Mouse (Mus musculus): ENCODE measurements around the gene Tspan5. TPM values are rescaled to one million over a fixed set of nuclear protein-coding genes. Genes with fewer than 3 reads are reported as not detected.

The Tspan5 gene
- total RNA-seq, 2 experiments from 2014 or later: 11.0 to 11.3 TPM

DNA sequence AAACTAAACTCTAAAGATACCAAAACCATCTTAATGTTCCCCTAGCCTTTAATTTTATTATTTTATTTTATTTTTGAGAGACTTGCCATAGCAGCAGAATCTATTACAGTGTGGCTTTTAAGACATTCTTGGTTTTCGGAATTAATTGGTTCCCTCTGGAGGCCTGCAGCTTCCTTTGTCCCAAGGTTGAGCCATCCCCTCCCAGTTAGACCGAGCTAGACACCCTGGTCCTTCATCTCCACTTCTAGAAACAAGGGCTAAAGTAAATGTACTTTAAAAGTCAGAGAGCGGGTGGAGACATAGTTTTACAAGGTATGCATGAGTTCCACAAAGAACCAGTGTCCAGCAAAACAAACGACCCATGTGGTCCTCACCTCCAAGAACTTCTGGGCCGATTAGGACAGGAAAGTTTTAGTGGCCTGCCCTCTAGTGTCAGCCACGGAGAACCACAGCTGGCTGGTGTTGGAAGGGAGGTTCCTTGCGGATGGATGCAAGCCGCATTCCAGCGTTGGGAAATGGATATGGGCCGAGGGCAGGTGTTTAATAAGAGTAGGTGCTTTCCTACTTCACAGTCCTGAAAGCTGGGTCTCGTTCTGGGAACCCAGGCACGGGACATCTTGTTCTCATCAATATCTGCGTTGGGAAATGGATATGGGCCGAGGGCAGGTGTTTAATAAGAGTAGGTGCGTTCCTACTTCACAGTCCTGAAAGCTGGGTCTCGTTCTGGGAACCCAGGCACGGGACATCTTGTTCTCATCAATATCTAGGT is 164.3 kb downstream of the Tspan5 start:
- peak; percentile 63 to 83 for DNase-seq
- intact Hi-C loops (cut with DNase I): loop anchor here (2.0 to 10.0 kb wide), 5 partner anchors 164 to 461 kb away; partner anchors contain the start of genes Adh5 and Tspan5

DNA sequence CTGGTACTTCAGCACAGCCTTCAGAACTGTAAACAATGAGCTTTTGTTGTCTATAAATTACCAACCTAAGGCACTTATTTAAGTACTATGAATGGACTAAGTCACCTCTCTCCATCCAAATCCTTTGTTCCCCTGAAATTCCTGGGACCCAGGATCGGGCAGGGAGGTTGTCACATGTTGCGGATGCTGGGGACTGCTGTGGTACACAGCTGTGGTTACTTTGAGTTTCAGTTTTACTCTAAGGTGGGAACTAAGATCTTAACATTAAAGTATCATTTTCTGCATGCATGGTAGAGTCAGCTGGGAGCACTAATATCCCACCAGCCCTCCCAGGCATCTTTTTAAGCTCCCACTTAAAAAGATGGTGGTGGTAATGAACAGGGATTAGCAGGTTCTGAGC is 167.3 kb downstream of the Tspan5 start:
- intact Hi-C loops (cut with DNase I): loop anchor here (5.0 to 10.0 kb wide), 4 partner anchors 167 to 465 kb away; partner anchors contain the start of genes Adh5 and Tspan5
- DNase-seq: no peak

DNA sequence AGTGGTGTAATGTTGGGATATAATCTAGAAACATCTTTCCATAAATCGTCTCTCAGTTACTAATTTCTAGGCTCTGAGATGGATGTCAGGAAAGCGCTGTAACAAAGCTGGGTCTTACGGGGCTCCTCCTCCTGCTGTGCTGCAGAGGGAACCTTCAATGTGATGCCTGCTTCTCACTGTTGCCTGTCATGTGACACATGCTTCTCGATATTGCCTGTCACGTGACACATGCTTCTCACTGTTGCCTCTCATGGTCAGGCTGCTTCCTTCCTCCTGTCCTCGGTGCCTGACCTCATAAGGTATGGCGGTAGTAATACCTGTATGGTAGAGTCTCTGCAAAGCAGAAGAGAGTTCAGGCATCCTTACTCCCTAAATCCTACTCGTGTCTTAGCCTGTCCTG is 170.5 kb downstream of the Tspan5 start:
- no peak for DNase-seq
- intact Hi-C loops (cut with DNase I): no loop called here

- intact Hi-C loops (cut with DNase I): no loop called here
- no peak for DNase-seq
These were observed 172.8 kb downstream of the Tspan5 start for GRCm38 (mm10) chr3:138914626-138915288.

DNA sequence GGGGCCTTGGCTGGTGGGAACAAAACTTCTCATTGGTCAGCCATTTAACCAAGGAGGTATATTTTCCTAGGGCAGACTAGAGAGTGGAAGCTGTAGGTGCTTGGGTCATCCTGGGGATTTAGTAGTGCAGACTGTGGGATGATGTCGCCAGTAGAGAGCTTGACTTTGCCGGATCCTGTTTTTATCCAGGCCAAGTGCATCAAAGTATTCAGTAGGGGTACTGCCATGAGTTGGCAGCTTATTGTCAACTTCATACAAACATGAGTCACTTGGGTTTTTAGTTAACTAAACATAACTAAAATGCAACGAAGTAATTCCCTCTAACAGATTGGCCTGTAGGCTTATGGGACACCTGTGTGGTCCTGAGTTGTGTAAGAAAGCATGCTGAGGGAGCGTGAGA is 174.6 kb downstream of the Tspan5 start:
- intact Hi-C loops (cut with DNase I): no loop called here
- DNase-seq: no peak

DNA sequence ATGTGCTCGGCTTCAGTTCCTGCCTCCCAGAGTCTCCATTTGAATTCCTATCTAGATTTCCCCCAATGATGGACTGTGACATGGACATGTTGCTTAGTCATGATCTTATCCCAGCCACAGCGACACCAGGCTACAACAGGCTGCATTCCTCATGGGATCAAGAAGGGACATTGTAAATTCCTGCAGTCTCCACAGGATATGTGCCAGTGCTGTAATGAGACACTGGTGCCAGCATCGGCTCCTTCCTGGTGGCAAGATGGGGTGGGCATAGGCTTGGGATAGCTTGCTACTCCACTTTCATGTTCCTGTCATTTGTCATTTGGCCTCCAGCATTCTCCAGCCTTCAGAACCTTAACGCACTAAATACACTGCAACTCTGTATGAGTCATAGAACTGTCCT is 175.0 kb downstream of the Tspan5 start:
- intact Hi-C loops (cut with DNase I): no loop called here
- DNase-seq: no peak

DNA sequence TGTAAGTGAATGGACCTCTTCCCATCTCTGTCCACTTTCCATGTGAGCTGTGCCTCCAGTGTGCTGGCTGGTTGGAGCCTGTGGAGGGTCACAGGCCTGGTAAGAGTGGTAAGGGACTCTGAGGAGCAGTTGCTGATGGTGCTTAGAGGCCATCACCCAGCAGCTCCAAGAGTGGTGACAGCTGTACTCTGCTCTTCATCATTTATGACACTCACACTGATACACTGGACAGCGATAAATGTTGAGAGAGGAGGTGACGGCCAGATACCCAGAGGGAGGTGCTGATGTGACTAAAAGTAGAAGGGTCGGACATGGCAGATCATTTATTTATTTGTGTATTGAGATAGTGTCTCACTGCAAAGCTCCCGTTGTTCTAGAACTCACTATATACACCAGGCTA is 176.2 kb downstream of the Tspan5 start:
- peak in 1 of 2 experiments; percentile 14 for DNase-seq

DNA sequence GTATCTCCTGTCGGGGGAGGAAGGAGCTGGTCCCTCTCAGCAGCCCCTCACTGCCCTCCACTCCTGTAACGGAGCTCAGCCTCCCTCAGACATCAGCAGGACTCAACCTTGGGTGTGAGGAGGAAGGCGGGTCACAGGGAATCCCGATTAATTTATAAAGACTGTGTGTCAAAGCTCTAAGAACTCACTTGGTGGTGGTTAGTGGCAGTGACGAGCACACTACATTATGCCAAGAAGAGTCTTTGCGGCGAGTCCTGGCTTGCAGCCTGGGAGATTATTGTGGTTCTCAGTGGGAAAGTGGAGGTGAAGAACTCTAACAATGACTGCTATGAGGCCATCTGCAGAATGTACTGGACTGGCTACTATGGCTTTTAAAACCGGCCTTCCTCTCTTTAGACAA is 184.2 kb downstream of the Tspan5 start:
- DNase-seq: no peak
- intact Hi-C loops (cut with DNase I): no loop called here

More for the DNA sequence above, 176.2 kb downstream of the Tspan5 start:
- intact Hi-C loops (cut with DNase I): no loop called here

DNA sequence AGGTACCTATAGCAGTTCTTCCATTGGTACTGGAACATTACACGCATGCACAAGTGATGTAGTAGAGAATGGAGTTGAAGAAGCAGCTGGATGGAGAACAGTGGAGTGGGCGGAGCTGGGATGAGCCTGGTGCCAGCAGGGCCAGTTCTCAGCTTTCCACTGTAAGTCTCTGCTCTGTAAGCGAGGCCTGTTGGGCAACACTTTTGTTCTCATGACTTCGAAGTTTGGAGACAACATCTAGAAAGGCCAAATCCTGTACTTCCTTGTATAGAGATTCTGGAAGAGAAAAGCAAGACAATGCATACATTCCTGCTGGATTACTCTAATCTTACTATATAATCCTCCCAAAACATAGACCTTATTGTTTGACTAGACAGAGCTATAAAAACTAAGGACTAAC is 185.4 kb downstream of the Tspan5 start:
- intact Hi-C loops (cut with DNase I): no loop called here
- no peak for DNase-seq

- DNase-seq: no peak
- intact Hi-C loops (cut with DNase I): no loop called here
These were observed 194.8 kb downstream of the Tspan5 start for GRCm38 (mm10) chr3:138936780-138937179.

DNA sequence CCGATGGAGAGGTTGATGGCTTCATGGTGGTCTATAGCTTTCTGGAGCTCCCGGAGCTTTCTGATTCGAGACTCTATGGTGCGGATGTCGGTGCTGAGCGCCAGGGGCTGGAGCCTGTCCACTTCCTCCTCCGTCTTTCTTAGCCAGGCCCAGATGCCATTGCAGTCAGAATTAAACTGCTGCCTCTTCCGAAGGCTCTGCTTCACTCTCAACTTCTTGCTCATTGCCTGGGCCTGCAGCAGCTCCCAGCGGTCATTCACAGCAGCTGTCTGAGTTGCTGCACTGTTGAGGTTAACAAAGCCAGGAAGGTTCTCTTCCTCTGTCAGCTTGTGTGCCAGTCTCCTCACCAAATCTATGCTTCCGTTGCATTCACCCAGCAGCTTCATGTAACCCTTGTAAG is 195.2 kb downstream of the Tspan5 start:
- intact Hi-C loops (cut with DNase I): no loop called here

DNA sequence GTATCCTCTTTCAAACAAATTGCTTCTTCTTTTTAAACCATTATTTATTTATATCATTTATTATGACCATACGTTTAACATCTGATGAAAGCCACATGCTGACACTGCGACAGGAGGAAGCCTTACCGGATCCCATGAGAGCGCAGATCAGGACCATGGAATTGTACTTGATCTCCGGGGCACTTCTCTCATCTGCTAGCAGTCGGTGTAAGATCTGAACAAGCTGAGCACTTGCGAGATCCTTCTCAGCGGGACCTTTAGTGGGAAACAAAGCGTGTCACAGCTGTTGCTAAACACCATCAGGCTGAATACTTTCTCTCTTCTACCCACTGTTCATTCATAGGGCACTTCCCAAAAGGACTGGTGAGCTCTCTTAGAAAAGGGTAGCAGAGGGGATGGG is 199.6 kb downstream of the Tspan5 start:
- intact Hi-C loops (cut with DNase I): no loop called here
- DNase-seq: no peak

More for the DNA sequence above, 195.2 kb downstream of the Tspan5 start:
- no peak for DNase-seq

DNA sequence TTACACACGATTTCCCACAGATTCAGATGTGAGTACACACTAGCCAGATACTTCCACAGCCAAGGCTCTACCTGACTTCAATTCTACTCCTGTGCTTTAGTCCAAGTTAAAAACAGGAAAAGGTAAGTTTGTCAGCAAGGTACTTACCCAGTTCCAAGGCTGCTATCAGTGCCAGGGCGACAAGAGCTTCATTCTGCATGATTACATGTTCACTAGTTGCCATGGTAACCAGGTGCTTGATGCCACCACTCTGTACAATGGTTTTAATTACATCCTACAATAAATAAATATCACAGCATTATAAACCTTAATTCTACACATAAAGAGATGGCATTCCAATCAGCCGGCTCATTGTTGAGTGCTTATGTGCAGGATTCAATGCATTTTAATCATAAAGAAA is 203.5 kb downstream of the Tspan5 start:
- intact Hi-C loops (cut with DNase I): no loop called here

DNA sequence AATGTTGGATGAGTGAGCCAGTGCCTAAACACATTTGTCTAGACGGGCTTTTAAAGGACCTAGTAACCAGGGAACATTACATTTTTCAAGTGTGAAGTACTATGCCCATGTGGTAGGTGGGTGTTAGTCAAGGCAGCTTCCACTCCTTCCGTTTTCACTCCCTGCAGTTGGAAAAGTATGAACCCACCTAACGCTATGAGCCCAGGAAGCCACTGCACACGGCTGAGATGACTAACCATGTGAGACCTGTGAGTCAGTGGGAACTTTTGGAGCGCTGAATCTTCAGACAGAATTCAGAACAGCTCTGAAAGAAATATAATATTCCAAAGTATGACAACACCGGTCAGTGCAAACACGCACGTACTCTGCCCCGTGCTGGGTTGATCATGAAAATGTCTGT is 207.1 kb downstream of the Tspan5 start:
- intact Hi-C loops (cut with DNase I): no loop called here
- DNase-seq: no peak

More for the DNA sequence above, 203.5 kb downstream of the Tspan5 start:
- DNase-seq: no peak

DNA sequence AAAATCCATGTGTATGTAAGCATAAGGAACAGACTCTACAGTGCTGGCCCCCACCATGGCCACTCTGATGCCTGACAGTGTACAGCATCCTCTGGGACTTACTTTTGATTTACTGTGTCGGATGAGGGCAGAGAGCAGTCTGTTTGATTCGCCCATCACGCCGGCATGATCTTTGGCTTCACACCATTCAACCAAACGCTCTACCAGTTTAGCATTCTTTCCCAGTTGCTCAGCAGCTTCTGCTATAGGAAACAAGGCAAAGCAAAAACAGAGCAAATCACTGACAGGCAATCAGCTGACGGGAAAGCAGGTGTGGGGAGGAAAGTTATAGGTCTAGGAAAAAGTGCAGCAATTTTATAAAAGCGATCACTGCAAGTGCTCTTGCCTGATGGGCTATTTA is 213.2 kb downstream of the Tspan5 start:
- intact Hi-C loops (cut with DNase I): no loop called here
- no peak for DNase-seq

Other genes starting within 250 kb of the Tspan5 start
- 100 to 1,000 TPM; 122 to 134 TPM for gene Eif4e, start 216.0 kb upstream of the Tspan5 start, total RNA-seq (2021)

Measured in heart, postnatal 14 days (tissue).